Mouse (Mus musculus) liver, postnatal 0 days (tissue): ENCODE data around the gene Camta1.

ENCODE experiments used
- CTCF ChIP-seq: sonication (generic); IDR thresholded peaks from 2 replicates; pipeline ENCODE4 v1.5.1; 2016; ENCODE audit warnings: antibody characterized with exemption, low read depth
- EP300 ChIP-seq: IDR thresholded peaks from 2 replicates; pipeline ENCODE4 v1.6.1; 2016; ENCODE audit warnings: antibody characterized with exemption, low read depth, mild to moderate bottlenecking

GRCm38 (mm10) chr4:150868859-150869258 is 992.8 kb downstream of the Camta1 start:
- no peak for TF ChIP-seq CTCF
- TF ChIP-seq EP300: no peak
